Mouse (Mus musculus) liver, adult 2 months (tissue): ENCODE data around the gene Idnk.

Source experiments
- CTCF ChIP-seq: fragments of 200-500 bp; IDR thresholded peaks from 2 replicates; pipeline ENCODE4 v1.5.1; 2011; ENCODE audit warnings: low read depth, low read length, control low read depth
- POLR2A ChIP-seq: fragments of 200-500 bp; IDR thresholded peaks from 2 replicates; pipeline ENCODE4 v1.6.1; 2011; ENCODE audit warnings: low read length, control low read depth; ENCODE audit not compliant: insufficient read depth; ENCODE audit errors: extremely low read depth

DNA sequence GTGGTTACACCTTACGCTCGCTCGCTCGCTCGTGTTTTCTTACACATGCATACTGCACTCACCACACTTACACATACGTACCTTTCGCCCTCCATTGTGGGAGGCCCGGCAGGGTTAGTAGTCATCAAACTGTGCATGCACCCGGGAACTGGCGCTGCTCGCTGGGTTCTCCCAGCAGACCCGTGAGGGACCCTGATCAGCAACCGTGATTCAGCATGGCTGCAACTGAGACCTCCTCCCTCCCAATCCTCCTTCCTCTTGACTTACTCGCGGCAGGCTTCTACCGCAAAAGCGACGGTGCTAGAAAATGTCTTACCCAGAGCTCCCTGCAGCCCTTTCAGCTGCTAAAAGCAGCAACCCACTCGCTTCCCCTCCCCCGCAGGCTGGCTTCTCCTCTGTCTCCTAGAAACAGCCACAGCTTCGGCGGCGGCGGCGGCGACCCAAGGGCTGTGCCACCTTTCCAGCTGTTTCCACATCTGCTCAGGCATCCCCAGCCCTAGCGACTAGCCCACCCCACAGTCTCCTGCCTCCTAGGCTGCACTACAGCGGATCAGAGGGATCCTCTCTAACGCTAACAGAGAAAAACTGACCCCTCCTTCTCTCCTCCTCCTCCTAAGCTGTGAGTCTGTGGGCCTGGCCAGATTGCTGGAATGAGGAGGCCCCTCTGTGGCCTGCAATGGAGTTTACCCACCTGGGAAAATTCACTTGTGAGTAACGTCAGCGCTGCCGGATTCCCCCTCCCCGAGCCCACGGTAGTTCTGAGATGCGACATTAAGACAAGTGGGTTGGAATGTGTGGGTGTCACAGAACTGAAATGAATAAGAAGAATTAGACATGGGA is 44.2 kb upstream of the Idnk start, which contains the start of gene Klhl3:
- TF ChIP-seq CTCF (no peak), POLR2A (no peak)
